8 mouse cellular contexts compared by ENCODE assay signal in the genomic region with DNA sequence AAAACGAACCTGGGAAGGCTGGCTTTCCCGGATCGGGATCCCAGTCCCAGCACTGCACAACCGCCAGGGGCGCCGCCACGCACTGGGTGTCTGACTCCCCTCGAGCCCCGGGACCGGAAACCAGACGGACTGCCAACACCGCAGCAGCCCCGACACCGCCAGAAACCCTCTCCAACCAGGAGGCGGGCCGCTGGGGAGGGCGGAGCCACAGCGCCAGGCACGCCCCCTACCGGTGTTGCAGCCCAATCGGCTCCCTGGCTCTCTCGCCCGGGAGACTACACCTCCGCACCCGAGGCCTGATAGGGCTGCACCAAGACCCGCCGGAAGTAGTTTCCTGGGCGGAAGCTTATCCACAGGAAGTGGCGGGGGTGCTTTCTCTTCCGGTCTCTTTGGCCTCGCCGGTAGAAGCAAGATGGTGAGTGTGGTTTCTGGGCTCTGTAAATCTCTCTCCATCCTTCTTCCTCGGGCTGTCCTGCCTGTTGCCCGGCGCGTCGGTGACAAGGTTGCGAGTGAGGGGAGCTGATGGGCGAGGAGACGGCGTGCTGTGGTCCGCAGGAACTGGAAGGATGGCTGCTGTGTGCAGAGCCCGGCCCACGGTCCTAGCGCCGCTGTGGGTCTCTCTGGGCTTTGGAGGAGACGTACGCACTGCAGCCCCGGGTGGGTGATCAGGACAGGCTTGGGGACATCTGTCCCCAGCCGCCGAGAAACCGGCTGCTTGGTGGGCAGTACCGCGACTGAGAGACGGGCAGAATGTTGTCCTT. TPM values are rescaled to one million over a fixed set of nuclear protein-coding genes. Genes with fewer than 3 reads are reported as not detected.
DNase-seq lines count a peak whose midpoint lies in the region; ATAC-seq and TF ChIP-seq lines count a peak whose summit lies in the region.

A gene (plus strand): TSS at position 376 of the 761 bp plus-strand sequence.

- H3K27me3 ChIP-seq in C2C12 (ENCODE audit: control insufficient read depth, insufficient read depth, insufficient read length) = no peaks in the 10 kb centered on the region
- no peaks in the 10 kb centered on the region for H3K27me3 ChIP-seq in erythroblast, embryonic 14.5 days (ENCODE audit: control insufficient read depth)
- H3K27me3 ChIP-seq in heart, embryonic 11.5 days (ENCODE audit: control insufficient read depth, insufficient read depth, low read length) = no peaks in the 10 kb centered on the region
- H3K27me3 ChIP-seq in kidney, embryonic 16.5 days (ENCODE audit: insufficient read depth, low read length) = no peaks in the 10 kb centered on the region
- no peaks in the 10 kb centered on the region for H3K27me3 ChIP-seq in liver, adult 2 months (ENCODE audit: control insufficient read depth, insufficient read depth, low read length)
- H3K27me3 ChIP-seq in myocyte (ENCODE audit: control insufficient read depth, insufficient read depth, insufficient read length) = no peaks in the 10 kb centered on the region
- no peaks in the 10 kb centered on the region for H3K27me3 ChIP-seq in splenic B cell, adult 2 months (ENCODE audit: control insufficient read depth, insufficient read depth, low read length, poor library complexity, severe bottlenecking)

- peaks cover 40% of the 10 kb centered on the region for H3K79me3 ChIP-seq in C2C12 (ENCODE audit: low read depth)

- H3K4me2 ChIP-seq in heart, embryonic 11.5 days = peak within 1 kb of the TSS; percentile 85
- peak within 1 kb of the TSS; percentile 90 for H3K4me2 ChIP-seq in kidney, embryonic 16.5 days (replicated peaks; ENCODE audit: low read depth, low read length)
- H3K4me2 ChIP-seq in myocyte (ENCODE audit: low read depth) = peak within 1 kb of the TSS; percentile 95

- H3ac ChIP-seq in C2C12 (ENCODE audit: control insufficient read depth, insufficient read length, low read depth) (peak within 1 kb of the TSS; percentile 96), myocyte (ENCODE audit: control insufficient read depth, insufficient read length) (peak within 1 kb of the TSS; percentile 17)

- peak within 1 kb of the TSS; percentile 95 for H3K27ac ChIP-seq in heart, embryonic 11.5 days (ENCODE audit: low read depth, low read length)
- H3K27ac ChIP-seq in kidney, embryonic 16.5 days (ENCODE audit: low read length) = peak within 1 kb of the TSS; percentile 96
- peak within 1 kb of the TSS; percentile 95 for H3K27ac ChIP-seq in liver, adult 2 months (replicated peaks; ENCODE audit: insufficient read depth, low read depth, low read length)

- peak; percentile 99 for DNase-seq in brain, embryonic 14.5 days (ENCODE audit: low read depth)
- DNase-seq in liver, adult 2 months (ENCODE audit: extremely low read depth, low read depth, low spot score) = peak; percentile 93
- DNase-seq in splenic B cell, adult 2 months (ENCODE audit: low read depth, low spot score) = peak; percentile 98

- H3K79me2 ChIP-seq in C2C12 (ENCODE audit: control insufficient read depth, insufficient read depth) (peaks cover 66% of the 10 kb centered on the region), myocyte (ENCODE audit: control insufficient read depth, insufficient read depth) (peaks cover 34% of the 10 kb centered on the region)
- H3K79me2 ChIP-seq in liver, adult 2 months (ENCODE audit: control insufficient read depth, insufficient read depth, low read length) = peaks cover 5% of the 10 kb centered on the region

- H3K36me3 ChIP-seq in C2C12 (ENCODE audit: control insufficient read depth, insufficient read depth) (peaks cover 47% of the 10 kb centered on the region), myocyte (ENCODE audit: control insufficient read depth, insufficient read depth) (peaks cover 44% of the 10 kb centered on the region)
- peaks cover 47% of the 10 kb centered on the region for H3K36me3 ChIP-seq in erythroblast, embryonic 14.5 days (ENCODE audit: control insufficient read depth)
- peaks cover 22% of the 10 kb centered on the region for H3K36me3 ChIP-seq in heart, embryonic 11.5 days (ENCODE audit: control insufficient read depth, insufficient read depth, low read length)
- H3K36me3 ChIP-seq in kidney, embryonic 16.5 days (ENCODE audit: insufficient read depth, low read length) = peaks cover 33% of the 10 kb centered on the region
- H3K36me3 ChIP-seq in liver, adult 2 months (ENCODE audit: control insufficient read depth, insufficient read depth, low read length) = peaks cover 31% of the 10 kb centered on the region
- peaks cover 15% of the 10 kb centered on the region for H3K36me3 ChIP-seq in splenic B cell, adult 2 months (ENCODE audit: control insufficient read depth, insufficient read depth, low read length, poor library complexity, severe bottlenecking)

- under 1% methylated on average over 55 of the region's 55 CpGs for WGBS in heart, embryonic 11.5 days (ENCODE audit: insufficient replicate concordance)
- under 1% methylated on average over 54 of the region's 55 CpGs for WGBS in kidney, embryonic 16.5 days
- WGBS in liver, adult 2 months = under 1% methylated on average over 55 of the region's 55 CpGs

- peak; percentile 99 for ATAC-seq in heart, embryonic 11.5 days (replicated peaks; ENCODE audit: insufficient number of reproducible peaks, low FRiP score, low TSS enrichment)
- peak; percentile 99 for ATAC-seq in kidney, embryonic 16.5 days (ENCODE audit: low FRiP score, low TSS enrichment)

- H3K4me3 ChIP-seq in C2C12 (ENCODE audit: insufficient read depth, poor library complexity, severe bottlenecking) (peak within 1 kb of the TSS; percentile 93), myocyte (peak within 1 kb of the TSS; percentile 95)
- peak within 1 kb of the TSS; percentile 79 for H3K4me3 ChIP-seq in erythroblast, embryonic 14.5 days (replicated peaks)
- peak within 1 kb of the TSS; percentile 78 for H3K4me3 ChIP-seq in heart, embryonic 11.5 days (ENCODE audit: low read depth, low read length)
- H3K4me3 ChIP-seq in kidney, embryonic 16.5 days (ENCODE audit: low read length) = peak within 1 kb of the TSS; percentile 98
- peak within 1 kb of the TSS; percentile 78 for H3K4me3 ChIP-seq in liver, adult 2 months (ENCODE audit: insufficient read depth, low read depth, low read length)

- H3K4me1 ChIP-seq in erythroblast, embryonic 14.5 days (ENCODE audit: control insufficient read depth) = peaks cover 75% of the 10 kb centered on the region
- peaks cover 14% of the 10 kb centered on the region for H3K4me1 ChIP-seq in heart, embryonic 11.5 days (ENCODE audit: control insufficient read depth, insufficient read depth, low read length)
- H3K4me1 ChIP-seq in kidney, embryonic 16.5 days (ENCODE audit: insufficient read depth, low read length) = peaks cover 16% of the 10 kb centered on the region
- H3K4me1 ChIP-seq in liver, adult 2 months (ENCODE audit: control insufficient read depth, insufficient read depth, low read length) = peaks cover 8% of the 10 kb centered on the region; the same call in 1 of the 2 replicates

- peak; percentile 44; the same call in 1 of the 2 replicates for TF ChIP-seq POLR2A in brain, embryonic 14.5 days (IDR thresholded peaks at IDR 0.05; ENCODE audit: borderline replicate concordance, extremely low read depth, insufficient read depth, insufficient read length, poor library complexity, severe bottlenecking)
- TF ChIP-seq POLR2A in liver, adult 2 months (IDR thresholded peaks at IDR 0.05; ENCODE audit: extremely low read depth, insufficient read depth, low read length) = peak; percentile 70
- TF ChIP-seq POLR2A in myocyte (IDR thresholded peaks at IDR 0.05; ENCODE audit: insufficient read length, low read depth) = peak; percentile 88

- no peaks in the 10 kb centered on the region for H3K9me3 ChIP-seq in erythroblast, embryonic 14.5 days (ENCODE audit: control insufficient read depth, low read length)
- no peaks in the 10 kb centered on the region for H3K9me3 ChIP-seq in heart, embryonic 11.5 days (replicated peaks; ENCODE audit: control insufficient read depth, low read length)
- no peaks in the 10 kb centered on the region for H3K9me3 ChIP-seq in kidney, embryonic 16.5 days (ENCODE audit: low read length)

- H3K9ac ChIP-seq in heart, embryonic 11.5 days (ENCODE audit: low read depth, low read length) = peak within 1 kb of the TSS; percentile 98
- H3K9ac ChIP-seq in kidney, embryonic 16.5 days (replicated peaks; ENCODE audit: low read length) = peak within 1 kb of the TSS; percentile 98
- H3K9ac ChIP-seq in liver, adult 2 months (ENCODE audit: low read depth, low read length) = peak within 1 kb of the TSS; percentile 91

- TF ChIP-seq CTCF in C2C12 (IDR thresholded peaks at IDR 0.05; ENCODE audit: control insufficient read depth, insufficient read depth, insufficient read length) = peak; percentile 92
- TF ChIP-seq CTCF in brain, embryonic 14.5 days (IDR thresholded peaks at IDR 0.05; ENCODE audit: borderline replicate concordance, extremely low read depth, insufficient read depth, insufficient read length) = peak; percentile 68
- peak; percentile 69 for TF ChIP-seq CTCF in liver, adult 2 months (IDR thresholded peaks at IDR 0.05; ENCODE audit: low read depth, low read length)

TF ChIP-seq in C2C12, 6 proteins besides CTCF, POLR2A, EP300 and RAD21:
- no peak for TF ChIP-seq CEBPB (IDR thresholded peaks at IDR 0.05; ENCODE audit: low read depth)
- TF ChIP-seq MAX (IDR thresholded peaks at IDR 0.05) = peak; percentile 92
- no peak for TF ChIP-seq FOSL1 (IDR thresholded peaks at IDR 0.05; ENCODE audit: insufficient read depth, low read length, poor library complexity, severe bottlenecking)
- TF ChIP-seq MYOG (IDR thresholded peaks at IDR 0.05; ENCODE audit: control insufficient read depth, extremely low read depth, insufficient read length) = no peak

TF ChIP-seq in myocyte, 11 proteins besides CTCF, POLR2A, EP300 and RAD21 (continues in another document):
- TF ChIP-seq MYOD1 (IDR thresholded peaks at IDR 0.05; ENCODE audit: control insufficient read depth in 1 of 3, insufficient read length in 2 of 3, low read depth in 2 of 3) = no peak
- TF ChIP-seq POLR2AphosphoS2 (IDR thresholded peaks at IDR 0.05; ENCODE audit: insufficient read length, low read depth) = peak; percentile 96
- no peak for TF ChIP-seq TCF12 (IDR thresholded peaks at IDR 0.05; ENCODE audit: insufficient read depth, poor library complexity, severe bottlenecking)
- peak; percentile 18 for TF ChIP-seq REST (IDR thresholded peaks at IDR 0.05; ENCODE audit: insufficient read depth, insufficient read length)
- peak; percentile 4 for TF ChIP-seq MAX (IDR thresholded peaks at IDR 0.05; ENCODE audit: low read depth)
- peak in 2 of 3 experiments; percentile 17 to 65 for TF ChIP-seq MYOG (IDR thresholded peaks at IDR 0.05; ENCODE audit: control insufficient read depth in 1 of 3, insufficient read depth in 1 of 3, insufficient read length in 2 of 3, low read depth in 2 of 3)
- TF ChIP-seq SRF (IDR thresholded peaks at IDR 0.05; ENCODE audit: control insufficient read depth, insufficient read length, low read depth) = peak; percentile 73

RNA-seq across cellular contexts. Expression of the gene that starts here (rescaled TPM):
- 4,450 TPM for polyA plus RNA-seq in C2C12 (2012; fragmentation: generic; extraction: Trizol)
- polyA plus RNA-seq in brain, embryonic 14.5 days (2012; rRNA removed) = 979 and 999 TPM in 2 replicates
- 12.6 and 13.1 TPM in 2 replicates for polyA plus RNA-seq in erythroblast, embryonic 14.5 days (2012)
- 433 and 532 TPM in 2 replicates for polyA plus RNA-seq in heart, embryonic 11.5 days (2014; fragmentation: Nextera tagmentation; extraction: Ambion mirVana)
- polyA plus RNA-seq in kidney, embryonic 16.5 days (2015; fragmentation: Nextera tagmentation; extraction: Ambion mirVana) = 410 and 416 TPM in 2 replicates
- 386 and 436 TPM in 2 replicates for total RNA-seq in liver, adult 2 months (2014; rRNA removed)
- 282 and 301 TPM in 2 replicates for polyA plus RNA-seq in liver, adult 2 months (2012; rRNA removed)
- polyA plus RNA-seq in myocyte (2012; fragmentation: generic; extraction: Trizol) = 3,306 TPM

Comparison
In these comparisons a context has a peak if more than half of its experiments do, and no peak if none do; other contexts are left out.
1. Peak in every context shown above with its lines: DNase-seq, ATAC-seq, H3K4me3 ChIP-seq and H3K27ac ChIP-seq.
2. RNA of the gene that starts here (polyA plus RNA-seq): 4,450 TPM in C2C12 (single experiment), 3,306 TPM in myocyte (single experiment), 979 to 999 TPM in brain, embryonic 14.5 days, 433 to 532 TPM in heart, embryonic 11.5 days, 410 to 416 TPM in kidney, embryonic 16.5 days and 282 to 301 TPM in liver, adult 2 months; 12.6 to 13.1 TPM in erythroblast, embryonic 14.5 days; every median in the first group is over 10 times any median in the second.